Mouse (Mus musculus) thymus, adult 2 months (tissue): Measurements from ENCODE around the gene Ppp2r5b.

ENCODE experiments used
- CTCF ChIP-seq: fragments of 200-500 bp; IDR thresholded peaks from 2 replicates; pipeline ENCODE4 v1.5.1; 2012; ENCODE audit warnings: mild to moderate bottlenecking, control low read depth, low read length, moderate library complexity, borderline replicate concordance; ENCODE audit not compliant: control insufficient read depth, poor library complexity, insufficient read depth; ENCODE audit errors: extremely low read depth
- POLR2A ChIP-seq: fragments of 200-500 bp; IDR thresholded peaks from 2 replicates; pipeline ENCODE4 v1.6.1; 2012; ENCODE audit warnings: mild to moderate bottlenecking, low read length, control low read depth, moderate library complexity; ENCODE audit not compliant: control insufficient read depth, poor library complexity, insufficient read depth; ENCODE audit errors: extremely low read depth

DNA sequence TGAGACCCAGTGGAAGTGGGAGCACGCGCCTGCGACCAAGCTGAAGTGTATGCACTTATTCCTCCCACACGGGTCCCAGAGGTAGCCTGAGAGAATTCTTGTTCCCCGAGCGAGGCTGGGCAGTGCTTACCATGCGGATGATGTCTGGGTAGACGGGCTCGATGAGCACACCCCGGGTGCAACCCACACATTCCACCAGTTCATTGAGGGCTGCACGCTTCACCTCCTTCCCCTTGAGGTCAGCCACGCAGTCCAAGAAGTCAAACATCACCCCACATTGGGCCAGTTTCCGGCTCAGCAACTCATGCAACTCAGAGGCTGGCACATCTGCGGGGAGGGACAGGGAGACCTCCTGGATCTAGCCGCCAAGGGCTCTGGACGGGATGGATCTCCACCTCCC lies 2.0 kb downstream of the Ppp2r5b start:
- TF ChIP-seq POLR2A = no peak
- no peak for TF ChIP-seq CTCF
